Mouse (Mus musculus): Measurements from ENCODE around the gene Dguok.
A peak's percentile ranks its signal among the peaks of the same experiment; 100 is the strongest.

Dguok gene

GRCm38 (mm10) chr6:83506258-83507167, at the start of gene Dguok:
Gene Dguok, minus strand, starts transcription at chr6:83506969.
- peak; percentile 98 for DNase-seq

- DNase-seq, result no peak
These were observed 49.2 kb upstream of the Dguok start for GRCm38 (mm10) chr6:83555972-83556371.

GRCm38 (mm10) chr6:83548346-83548745, 41.6 kb upstream of the Dguok start:
- no peak for DNase-seq

- DNase-seq, result no peak
These were observed 39.0 kb upstream of the Dguok start for GRCm38 (mm10) chr6:83545778-83546177.

GRCm38 (mm10) chr6:83541756-83542456, 35.1 kb upstream of the Dguok start:
- DNase-seq, result peak; percentile 30

GRCm38 (mm10) chr6:83540017-83540416, 33.2 kb upstream of the Dguok start:
- DNase-seq, result peak; percentile 14

GRCm38 (mm10) chr6:83536795-83537059, 30.0 kb upstream of the Dguok start:
- no peak for DNase-seq

- no peak for DNase-seq
These were observed 29.4 kb upstream of the Dguok start, which contains the start of gene Actg2 for GRCm38 (mm10) chr6:83536028-83536794. Gene Actg2, minus strand, starts transcription at chr6:83536265.

- no peak for DNase-seq
These were observed 25.8 kb upstream of the Dguok start for GRCm38 (mm10) chr6:83532608-83533007.

GRCm38 (mm10) chr6:83523194-83523593, 16.4 kb upstream of the Dguok start:
- no peak for DNase-seq

GRCm38 (mm10) chr6:83521784-83522183, 15.0 kb upstream of the Dguok start:
- no peak for DNase-seq

- DNase-seq, result no peak
These were observed 11.9 kb upstream of the Dguok start for GRCm38 (mm10) chr6:83518637-83519036.

- DNase-seq, result no peak
These were observed 8.4 kb upstream of the Dguok start for GRCm38 (mm10) chr6:83515172-83515571.

GRCm38 (mm10) chr6:83512495-83512894, 5.7 kb upstream of the Dguok start:
- peak; percentile 60 for DNase-seq

GRCm38 (mm10) chr6:83510210-83510609, 3.4 kb upstream of the Dguok start:
- DNase-seq, result no peak

- no peak for DNase-seq
These were observed 2.7 kb upstream of the Dguok start for GRCm38 (mm10) chr6:83509442-83509841.

GRCm38 (mm10) chr6:83507168-83507546, 388 bp upstream of the Dguok start:
- no peak for DNase-seq

GRCm38 (mm10) chr6:83505554-83505953, 1.2 kb downstream of the Dguok start:
- DNase-seq, result no peak

- DNase-seq, result no peak
These were observed 3.4 kb downstream of the Dguok start for GRCm38 (mm10) chr6:83503361-83503760.

- no peak for DNase-seq
These were observed 4.1 kb downstream of the Dguok start for GRCm38 (mm10) chr6:83502656-83503055.

- DNase-seq, result no peak
These were observed 5.1 kb downstream of the Dguok start for GRCm38 (mm10) chr6:83501524-83502310.

- DNase-seq, result no peak
These were observed 6.3 kb downstream of the Dguok start for GRCm38 (mm10) chr6:83500462-83500861.

- no peak for DNase-seq
These were observed 7.7 kb downstream of the Dguok start for GRCm38 (mm10) chr6:83499078-83499477.

Measured in liver (tissue).